Mouse (Mus musculus): ENCODE measurements around the gene Olfr877. TPM values are rescaled to one million over a fixed set of nuclear protein-coding genes. Genes with fewer than 3 reads are reported as not detected.

Olfr877 gene
- not detected for total RNA-seq (2023)

GRCm38 (mm10) chr9:37853969-37854368 lies at the start of gene Olfr877:
TSS of gene Olfr877 (plus strand) at chr9:37854269.

GRCm38 (mm10) chr9:37896661-37897060 lies 42.6 kb downstream of the Olfr877 start, which contains the start of gene Olfr145:
TSS of gene Olfr145 (plus strand) at chr9:37896724.

Other genes starting within 250 kb of the Olfr877 start
- 1.2 TPM for gene Spa17, start 240.5 kb upstream of the Olfr877 start, total RNA-seq (2023)
- gene Tbrg1, start 197.0 kb upstream of the Olfr877 start, total RNA-seq (2023): 78.4 TPM
- not detected for gene Panx3, start 185.0 kb upstream of the Olfr877 start, total RNA-seq (2023)
- not detected for gene Olfr160, start 138.0 kb upstream of the Olfr877 start, total RNA-seq (2023)
- not detected for gene Olfr874, start 109.2 kb upstream of the Olfr877 start, total RNA-seq (2023)
- not detected for gene Olfr875, start 82.4 kb upstream of the Olfr877 start, total RNA-seq (2023)
- not detected for gene Olfr876, start 51.2 kb upstream of the Olfr877 start, total RNA-seq (2023)
- gene Olfr145, start 42.5 kb downstream of the Olfr877 start, total RNA-seq (2023): not detected
- gene Olfr878, start 63.6 kb downstream of the Olfr877 start, total RNA-seq (2023): not detected
- gene Olfr881, start 137.6 kb downstream of the Olfr877 start, total RNA-seq (2023): not detected
- not detected for gene Olfr883, start 171.5 kb downstream of the Olfr877 start, total RNA-seq (2023)
- not detected for gene Olfr884, start 192.3 kb downstream of the Olfr877 start, total RNA-seq (2023)
- not detected for gene Olfr885, start 207.1 kb downstream of the Olfr877 start, total RNA-seq (2023)
- not detected for gene Olfr887, start 229.8 kb downstream of the Olfr877 start, total RNA-seq (2023)

All from CD4-positive naive resting alpha-beta T cell, adult 57 days (primary cell).